Mouse (Mus musculus) bone marrow macrophage, adult 2 months (primary cell): ENCODE measurements around the gene Smg7.

Experiments
- CTCF ChIP-seq: IDR thresholded peaks from 2 replicates; pipeline ENCODE4 v1.5.1; 2012; ENCODE audit warnings: low read depth, mild to moderate bottlenecking, low read length, moderate library complexity
- POLR2A ChIP-seq: IDR thresholded peaks from 2 replicates; pipeline ENCODE4 v1.6.1; 2012; ENCODE audit warnings: mild to moderate bottlenecking, low read depth, low read length, borderline replicate concordance

GRCm38 (mm10) chr1:152903591-152904135, 1.2 kb upstream of the Smg7 start:
- TF ChIP-seq CTCF (no peak), POLR2A (no peak)
